Mouse (Mus musculus) embryonic fibroblast, embryonic 13.5 days (primary cell): ENCODE measurements at regions not wholly inside any gene's neighbourhood (a gene's known extent, or its start where the extent isn't known, plus 50 kb on each side); places are given as distances from the start of the nearest gene placed in this dataset.

Experiments used
- CTCF ChIP-seq: IDR thresholded peaks from 2 replicates; pipeline ENCODE4 v1.5.1; 2011; ENCODE audit warnings: mild to moderate bottlenecking, control low read depth, low read length, moderate library complexity, borderline replicate concordance; ENCODE audit not compliant: insufficient read depth
- POLR2A ChIP-seq: IDR thresholded peaks from 2 replicates; pipeline ENCODE4 v1.6.1; 2011; ENCODE audit warnings: low read depth, mild to moderate bottlenecking, control low read depth, low read length, moderate library complexity

DNA sequence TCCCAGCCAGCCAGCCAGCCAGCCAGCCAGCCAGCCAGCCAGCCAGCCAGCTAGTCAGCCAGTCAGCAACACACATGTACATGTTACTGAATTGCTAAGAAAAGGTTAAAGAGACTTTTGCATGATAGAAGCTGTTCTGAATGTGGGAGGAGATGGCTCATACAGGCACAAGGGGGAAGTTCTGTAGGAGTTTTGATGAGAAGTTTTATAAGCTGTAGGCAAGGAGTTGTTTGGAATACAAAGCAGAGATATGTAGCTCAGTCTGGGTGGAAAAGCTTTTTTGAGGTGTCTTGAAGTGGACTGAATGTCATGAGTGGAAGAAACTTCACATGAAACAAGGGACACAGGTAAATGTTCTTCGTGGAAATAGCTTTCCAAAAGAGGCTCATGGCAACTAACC is 157.8 kb upstream of the Slc39a10 start:
- no peak for TF ChIP-seq POLR2A
- no peak for TF ChIP-seq CTCF
